Mouse (Mus musculus) neural tube, embryonic 14.5 days (tissue): ENCODE measurements around the gene Dcaf11. TPM values are rescaled to one million over a fixed set of nuclear protein-coding genes. Genes with fewer than 3 reads are reported as not detected.

ENCODE experiments used
- ATAC-seq: fragments of 200-750 bp; cut with Nextera tagmentation; 2 replicates; pipeline ENCODE4 v1.8.0; 2017; ENCODE audit warnings: low read depth, mild to moderate bottlenecking, moderate TSS enrichment, moderate library complexity
- H3K27ac ChIP-seq: fragments of 300-500 bp; sonication (generic); 2 replicates; pipeline ENCODE4 v1.5.1; 2014; ENCODE audit warnings: low read depth, mild to moderate bottlenecking, control low read depth, low read length, moderate library complexity, mixed read lengths
- H3K27me3 ChIP-seq: fragments of 300-500 bp; sonication (generic); 2 replicates; pipeline ENCODE4 v1.6.1; 2014; ENCODE audit warnings: low read length; ENCODE audit not compliant: control insufficient read depth, insufficient read depth
- H3K36me3 ChIP-seq: fragments of 300-500 bp; sonication (generic); 2 replicates; pipeline ENCODE4 v1.6.1; 2014; ENCODE audit warnings: low read length, mixed read lengths; ENCODE audit not compliant: control insufficient read depth, insufficient read depth
- H3K4me1 ChIP-seq: fragments of 300-500 bp; sonication (generic); 2 replicates; pipeline ENCODE4 v1.6.1; 2014; ENCODE audit warnings: low read length; ENCODE audit not compliant: control insufficient read depth, insufficient read depth
- H3K4me2 ChIP-seq: fragments of 300-500 bp; sonication (generic); 2 replicates; pipeline ENCODE4 v1.6.1; 2014; ENCODE audit warnings: mild to moderate bottlenecking, low read depth, low read length, control low read depth
- H3K4me3 ChIP-seq: fragments of 300-500 bp; sonication (generic); 2 replicates; pipeline ENCODE4 v1.5.1; 2014; ENCODE audit warnings: low read depth, low read length, control low read depth, mixed read lengths
- H3K9ac ChIP-seq: fragments of 300-500 bp; sonication (generic); replicated peaks from 2 replicates; pipeline ENCODE4 v1.6.1; 2014; ENCODE audit warnings: low read depth, mild to moderate bottlenecking, control low read depth, low read length, mixed read lengths
- H3K9me3 ChIP-seq: fragments of 300-500 bp; sonication (generic); 2 replicates; pipeline ENCODE4 v1.6.1; 2016; ENCODE audit warnings: low read length; ENCODE audit not compliant: control insufficient read depth
- WGBS: fragments of 180-500 bp; shearing (Covaris S2); extraction: QIAGEN DNeasy Blood & Tissue Kit; methylation state at CpG from one replicate; pipeline ENCODE4 v1.1.7; 2014; 5-methylcytosine and 5-hydroxymethylcytosine counted together
- polyA plus RNA-seq: library from polyadenylated mRNA; unstranded; fragments of >200 nt; fragmentation: Nextera tagmentation; extraction: Ambion mirVana; gene quantifications from 2 replicates; pipeline ENCODE4 v1.2.1, GENCODE M21; 2014

Dcaf11 gene
- polyA plus RNA-seq, 1 experiment from 2014 or later, result 114 TPM

DNA sequence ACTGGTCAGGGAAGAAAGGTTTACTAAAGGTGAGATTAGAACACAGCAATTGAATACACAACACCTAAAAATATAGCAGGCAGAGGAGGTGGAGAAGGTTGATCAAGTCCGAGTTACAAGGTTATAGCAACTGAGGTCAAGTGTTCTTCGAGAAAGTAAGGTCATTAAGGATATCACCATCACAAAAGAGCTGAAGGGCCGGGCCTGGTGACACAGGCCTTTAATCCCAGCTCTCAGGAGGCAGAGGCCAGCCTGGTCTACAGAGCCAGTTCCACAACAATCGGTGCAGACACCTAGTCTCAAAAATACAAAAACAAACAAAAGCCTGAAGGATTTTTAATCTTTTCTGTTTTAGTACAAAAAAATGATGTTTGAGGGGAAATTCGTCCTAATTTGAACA lies 8.5 kb upstream of the Dcaf11 start:
- H3K4me2 ChIP-seq, result no peak overlapping the region
- WGBS, result 61% methylated on average over 5 of the region's 5 CpGs
- H3K27me3 ChIP-seq, result no peaks in the 10 kb centered on the region
- H3K36me3 ChIP-seq, result 0 out of 2 replicates have a peak, but pooled peaks cover 3% of the 10 kb centered on the region
- no peak for ATAC-seq
- H3K27ac ChIP-seq, result no peak overlapping the region
- no peaks in the 10 kb centered on the region for H3K4me1 ChIP-seq
- no peaks in the 10 kb centered on the region for H3K9me3 ChIP-seq
- no peak overlapping the region for H3K9ac ChIP-seq
- no peak overlapping the region for H3K4me3 ChIP-seq

- no peak for ATAC-seq
- Histone ChIP-seq H3K36me3 (0 out of 2 replicates have a peak, but pooled peaks cover 3% of the 10 kb centered on the region), H3K4me2 (no peak overlapping the region), H3K27me3 (no peaks in the 10 kb centered on the region), H3K27ac (no peak overlapping the region), H3K9ac (no peak overlapping the region), H3K4me1 (no peaks in the 10 kb centered on the region), H3K9me3 (no peaks in the 10 kb centered on the region), H3K4me3 (no peak overlapping the region)
- WGBS, result 90% methylated on average over 8 of the region's 8 CpGs
These were observed 8.0 kb upstream of the Dcaf11 start for GRCm38 (mm10) chr14:55551794-55552193.

DNA sequence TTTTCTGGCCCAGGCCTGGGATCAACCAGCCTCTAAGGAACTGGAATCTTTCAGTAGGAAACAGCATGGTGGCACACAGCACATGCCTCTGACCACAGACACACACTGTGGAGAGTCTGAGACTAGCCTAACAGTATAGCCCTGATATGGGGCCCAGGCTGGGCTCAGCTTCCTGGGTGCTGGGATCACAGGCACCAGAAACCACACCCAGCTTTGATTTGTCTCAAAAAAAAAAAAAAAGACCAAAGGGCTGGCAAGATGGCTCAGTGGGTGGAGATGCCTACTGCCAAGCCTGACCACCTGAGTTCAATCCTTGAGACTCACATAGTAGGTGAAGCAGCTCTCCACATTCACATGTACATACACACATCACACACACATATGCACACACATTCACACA lies 5.2 kb upstream of the Dcaf11 start:
- no peaks in the 10 kb centered on the region for H3K36me3 ChIP-seq
- H3K27ac ChIP-seq, result no peak overlapping the region
- H3K27me3 ChIP-seq, result no peaks in the 10 kb centered on the region
- no peak overlapping the region for H3K9ac ChIP-seq
- no peak for ATAC-seq
- no peaks in the 10 kb centered on the region for H3K9me3 ChIP-seq
- H3K4me2 ChIP-seq, result no peak overlapping the region
- H3K4me1 ChIP-seq, result 0 out of 2 replicates have a peak, but pooled peaks cover 4% of the 10 kb centered on the region
- H3K4me3 ChIP-seq, result no peak overlapping the region

DNA sequence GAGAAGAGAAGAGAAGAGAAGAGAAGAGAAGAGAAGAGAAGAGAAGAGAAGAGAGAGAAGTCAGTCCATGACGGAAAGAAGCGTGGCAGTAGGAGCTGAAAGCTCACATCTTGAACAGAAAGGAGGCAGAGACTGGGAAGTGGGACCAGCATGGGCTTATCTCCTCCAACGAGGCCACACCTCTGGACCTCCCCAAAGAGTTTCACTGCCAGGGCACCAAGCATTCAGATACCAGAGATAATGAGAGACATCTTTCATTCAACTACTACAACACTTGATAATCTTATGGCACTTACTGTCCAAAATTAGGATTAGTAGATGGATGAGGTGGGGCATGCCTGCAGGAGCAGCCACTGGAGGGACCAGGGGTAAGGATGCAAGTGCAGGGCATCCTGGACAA lies 4.0 kb upstream of the Dcaf11 start:
- Histone ChIP-seq H3K9ac (no peak overlapping the region), H3K36me3 (no peaks in the 10 kb centered on the region), H3K27ac (no peak overlapping the region), H3K4me3 (no peak overlapping the region), H3K4me2 (no peak overlapping the region), H3K27me3 (no peaks in the 10 kb centered on the region), H3K9me3 (no peaks in the 10 kb centered on the region), H3K4me1 (0 out of 2 replicates have a peak, but pooled peaks cover 4% of the 10 kb centered on the region)
- 81% methylated on average over 3 of the region's 3 CpGs for WGBS
- ATAC-seq, result no peak

- H3K9ac ChIP-seq, result no peak overlapping the region
- no peak overlapping the region for H3K4me2 ChIP-seq
- peaks cover 14% of the 10 kb centered on the region for H3K4me1 ChIP-seq
- no peak for ATAC-seq
- H3K4me3 ChIP-seq, result no peak overlapping the region
- 26% methylated on average over 5 of the region's 5 CpGs for WGBS
- H3K9me3 ChIP-seq, result no peaks in the 10 kb centered on the region
- no peak overlapping the region for H3K27ac ChIP-seq
- no peaks in the 10 kb centered on the region for H3K27me3 ChIP-seq
- H3K36me3 ChIP-seq, result no peaks in the 10 kb centered on the region
These were observed 2.8 kb upstream of the Dcaf11 start for GRCm38 (mm10) chr14:55557003-55557402.

DNA sequence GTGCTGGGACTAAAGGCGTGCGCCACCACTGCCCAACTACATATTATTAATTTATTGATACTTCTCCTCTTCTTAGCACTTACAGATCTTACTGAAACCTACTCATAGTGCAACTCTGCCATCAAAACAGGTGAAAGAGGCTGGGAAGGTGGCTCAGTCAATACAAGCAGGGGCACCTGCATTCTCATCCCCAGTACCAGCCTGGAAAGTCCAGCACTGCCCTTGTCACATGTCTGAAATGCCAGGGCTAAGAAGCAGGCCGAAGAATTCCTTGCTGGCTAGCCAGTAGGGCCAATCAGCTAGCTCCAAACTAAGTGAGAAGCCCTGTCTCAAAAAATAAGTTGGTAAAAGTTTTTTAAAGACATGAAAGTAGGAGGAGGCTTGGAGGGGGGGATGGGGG lies 2.2 kb upstream of the Dcaf11 start:
- H3K9me3 ChIP-seq, result no peaks in the 10 kb centered on the region
- H3K27ac ChIP-seq, result no peak overlapping the region
- ATAC-seq, result no peak

GRCm38 (mm10) chr14:55558740-55559448 lies 912 bp upstream of the Dcaf11 start:
- Histone ChIP-seq H3K9ac (no peak overlapping the region; the same call in 1 of the 2 replicates), H3K4me3 (peak overlapping the region; percentile 64), H3K4me2 (peak overlapping the region; percentile 64), H3K4me1 (peaks cover 16% of the 10 kb centered on the region), H3K36me3 (peaks cover 6% of the 10 kb centered on the region; the same call in 1 of the 2 replicates), H3K27me3 (no peaks in the 10 kb centered on the region), H3K27ac (no peak overlapping the region), H3K9me3 (no peaks in the 10 kb centered on the region)
- WGBS, result 64% methylated on average over 6 of the region's 6 CpGs
- ATAC-seq, result no peak

More for the DNA sequence above, 2.2 kb upstream of the Dcaf11 start:
- H3K4me2 ChIP-seq, result no peak overlapping the region
- H3K27me3 ChIP-seq, result no peaks in the 10 kb centered on the region
- no peak overlapping the region for H3K4me3 ChIP-seq
- 93% methylated on average over 3 of the region's 3 CpGs for WGBS
- peaks cover 16% of the 10 kb centered on the region for H3K4me1 ChIP-seq
- no peak overlapping the region for H3K9ac ChIP-seq
- H3K36me3 ChIP-seq, result no peaks in the 10 kb centered on the region

DNA sequence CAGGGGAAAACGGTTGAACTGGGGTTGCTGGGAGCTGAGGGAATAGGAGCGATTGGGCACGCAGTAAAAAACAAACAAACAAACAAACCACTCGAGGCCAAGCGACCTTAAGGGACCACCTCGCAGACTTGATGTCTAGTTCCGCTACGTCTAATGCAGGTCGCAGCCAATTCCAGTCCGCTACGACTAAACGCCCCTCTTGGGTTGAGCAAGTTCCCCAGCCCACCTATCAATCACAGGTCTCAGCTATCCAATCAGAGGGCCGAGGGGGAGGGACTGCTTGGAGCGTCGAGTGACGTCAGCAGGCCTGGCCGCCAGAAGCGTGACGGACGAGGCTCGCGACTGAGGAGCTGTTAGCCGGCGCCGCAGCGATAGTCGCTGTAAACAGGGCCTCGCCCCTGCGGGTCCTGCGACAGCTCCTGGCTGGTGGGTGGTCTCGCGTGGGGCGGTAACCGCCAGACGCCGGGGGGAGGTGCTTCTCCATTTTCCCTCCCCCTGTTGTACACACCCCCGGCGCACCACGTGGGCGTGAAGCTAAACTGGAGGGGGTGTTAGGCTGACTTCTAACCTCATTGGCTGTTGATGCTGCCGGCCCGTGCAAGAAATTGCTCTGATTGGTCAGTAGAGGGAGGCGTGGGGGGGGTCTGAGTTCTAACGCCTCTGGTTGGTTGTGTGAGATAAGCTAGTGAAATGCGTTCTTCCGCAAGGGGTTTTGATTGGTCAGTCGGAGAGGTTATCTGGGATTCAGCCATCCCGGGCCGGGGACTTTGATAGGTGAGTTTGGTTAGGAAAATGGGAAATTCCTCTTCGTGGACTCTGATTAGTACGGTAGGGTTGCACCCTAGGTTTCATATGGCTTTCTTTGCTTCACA lies 632 bp downstream of the Dcaf11 start, which contains the start of gene A730061H03Rik:
TSS of gene A730061H03Rik (minus strand) at position 205 of the 872 bp plus-strand sequence.
- Histone ChIP-seq H3K27ac (peak within 1 kb of the TSS; percentile 99), H3K9me3 (no peaks in the 10 kb centered on the region), H3K4me1 (peaks cover 16% of the 10 kb centered on the region), H3K27me3 (no peaks in the 10 kb centered on the region), H3K4me2 (peak within 1 kb of the TSS; percentile 68), H3K36me3 (peaks cover 17% of the 10 kb centered on the region), H3K9ac (peak within 1 kb of the TSS; percentile 67), H3K4me3 (peak within 1 kb of the TSS; percentile 64)
- WGBS, result under 1% methylated on average over 51 of the region's 51 CpGs
- ATAC-seq, result peak; percentile 96

- ATAC-seq, result no peak
- Histone ChIP-seq H3K9me3 (no peaks in the 10 kb centered on the region), H3K4me1 (peaks cover 16% of the 10 kb centered on the region), H3K27me3 (no peaks in the 10 kb centered on the region), H3K4me3 (peak overlapping the region; percentile 64; the same call in 1 of the 2 replicates), H3K9ac (no peak overlapping the region), H3K4me2 (no peak overlapping the region), H3K27ac (no peak overlapping the region), H3K36me3 (peaks cover 29% of the 10 kb centered on the region)
- WGBS, result 88% methylated on average over 10 of the region's 10 CpGs
These were observed 2.1 kb downstream of the Dcaf11 start for GRCm38 (mm10) chr14:55561860-55562259.
